Mouse (Mus musculus) layer of hippocampus, postnatal 36 days (tissue): ENCODE measurements around the gene Tstd2. TPM values are rescaled to one million over a fixed set of nuclear protein-coding genes. Genes with fewer than 3 reads are reported as not detected.

Experiments
- DNase-seq, 2 experiments: peaks; one replicate each; pipeline ENCODE4 v3.0.0; 2022
- total RNA-seq, 2 experiments: library from RNA; stranded (reverse); gene quantifications; 2 replicates each; pipeline ENCODE4 v1.2.3; 2021

The Tstd2 gene
- total RNA-seq, 2 experiments from 2014 or later = 17.8 to 19.4 TPM

DNA sequence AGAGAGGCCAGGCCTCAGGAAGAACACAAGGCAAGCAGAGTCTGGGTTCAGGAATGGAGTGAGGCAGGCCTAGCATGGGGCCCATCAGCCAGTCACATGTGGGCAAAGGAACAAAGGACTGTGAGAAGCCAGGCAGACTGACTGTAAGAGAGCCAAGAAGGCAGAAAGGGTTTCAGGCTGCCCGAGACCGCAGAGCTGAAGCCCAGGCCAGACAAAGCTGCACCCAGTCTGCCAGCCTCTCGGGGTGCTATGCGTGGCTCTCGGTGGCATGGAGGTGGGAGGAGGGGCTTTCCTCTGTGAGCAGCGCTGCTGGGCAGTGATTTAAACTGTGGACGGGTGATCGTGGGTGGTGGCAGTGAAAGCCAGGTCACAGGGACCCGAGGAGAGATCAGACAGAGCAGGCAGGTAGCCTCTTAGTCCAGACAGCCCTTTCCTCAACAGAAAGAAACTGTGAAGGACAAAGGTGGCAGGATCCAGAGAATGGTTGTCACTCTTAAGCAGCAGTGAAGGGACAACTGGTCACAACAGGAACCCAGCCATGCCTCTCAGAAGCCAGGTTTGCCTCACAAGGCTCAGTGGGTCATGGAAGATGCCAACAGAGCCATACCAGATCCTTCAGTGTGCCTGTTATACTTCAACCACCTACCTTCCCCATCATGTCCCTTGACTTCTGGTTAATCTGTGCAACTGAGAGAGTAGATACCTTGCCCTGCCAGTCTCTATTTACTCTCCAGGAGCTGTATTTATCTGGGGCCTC is 53.9 kb downstream of the Tstd2 start:
- no peak for DNase-seq

DNA sequence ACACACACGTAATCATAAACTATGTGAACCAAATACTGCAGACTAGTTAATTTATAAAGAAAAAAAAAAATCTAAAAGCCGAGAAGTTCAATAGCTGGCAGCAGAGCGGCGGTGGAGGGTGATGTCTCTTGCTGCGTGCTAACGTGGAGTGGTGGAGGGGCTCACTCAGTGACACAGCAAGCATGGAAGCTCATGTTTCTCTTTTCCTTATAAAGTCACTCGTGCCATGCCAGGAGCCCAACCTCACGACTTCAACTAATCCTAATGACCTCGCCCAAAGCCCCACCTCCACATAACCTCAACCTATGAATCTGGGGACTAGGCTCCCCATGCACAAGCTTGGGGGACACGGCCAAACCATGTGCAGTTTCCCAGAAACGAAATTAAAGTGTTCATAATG is 55.9 kb downstream of the Tstd2 start:
- DNase-seq = no peak

- no peak for DNase-seq
These were observed 58.2 kb downstream of the Tstd2 start for GRCm38 (mm10) chr4:46080261-46080660.

DNA sequence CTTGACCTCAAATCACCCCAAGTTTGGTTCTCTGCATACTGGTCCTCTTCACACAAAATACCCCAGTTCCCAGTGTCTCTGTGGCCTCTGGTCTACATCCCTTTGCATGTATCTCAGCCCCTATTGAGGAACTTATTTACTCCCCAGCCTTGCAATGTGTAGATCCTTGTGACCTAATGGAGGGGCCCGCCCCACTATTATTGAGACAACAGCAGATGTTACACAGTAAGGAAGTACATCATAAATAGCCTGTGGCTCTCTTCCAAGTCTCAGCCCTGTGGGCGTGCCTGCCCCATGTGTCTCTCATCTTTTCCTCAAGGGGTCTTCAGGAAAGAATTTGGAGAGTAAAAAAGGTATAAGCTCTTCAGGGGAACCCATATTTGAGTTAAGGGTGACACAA is 61.6 kb downstream of the Tstd2 start:
- no peak for DNase-seq

- DNase-seq = no peak
These were observed 62.8 kb downstream of the Tstd2 start for GRCm38 (mm10) chr4:46075664-46076063.

GRCm38 (mm10) chr4:46073736-46074135 is 64.8 kb downstream of the Tstd2 start:
- DNase-seq = no peak

DNA sequence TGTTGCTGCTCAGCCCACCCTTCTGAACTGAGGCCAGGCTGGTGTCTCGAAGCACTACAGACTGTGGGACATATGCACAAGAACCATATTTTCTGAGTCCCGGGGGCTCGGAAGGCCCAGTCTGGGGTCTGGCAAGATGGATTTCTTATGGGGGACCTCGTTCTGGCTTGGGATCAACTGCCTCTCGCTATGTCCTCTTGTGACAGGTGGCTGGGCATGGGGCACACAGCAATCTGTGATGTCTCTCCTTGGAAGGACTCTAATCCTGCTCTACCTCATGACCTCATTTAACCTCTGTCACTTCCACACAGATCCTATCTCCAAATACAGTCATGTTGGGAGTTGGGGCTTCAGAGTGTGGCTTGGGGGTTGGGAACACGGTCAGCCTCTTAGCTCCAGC is 65.9 kb downstream of the Tstd2 start:
- no peak for DNase-seq

DNA sequence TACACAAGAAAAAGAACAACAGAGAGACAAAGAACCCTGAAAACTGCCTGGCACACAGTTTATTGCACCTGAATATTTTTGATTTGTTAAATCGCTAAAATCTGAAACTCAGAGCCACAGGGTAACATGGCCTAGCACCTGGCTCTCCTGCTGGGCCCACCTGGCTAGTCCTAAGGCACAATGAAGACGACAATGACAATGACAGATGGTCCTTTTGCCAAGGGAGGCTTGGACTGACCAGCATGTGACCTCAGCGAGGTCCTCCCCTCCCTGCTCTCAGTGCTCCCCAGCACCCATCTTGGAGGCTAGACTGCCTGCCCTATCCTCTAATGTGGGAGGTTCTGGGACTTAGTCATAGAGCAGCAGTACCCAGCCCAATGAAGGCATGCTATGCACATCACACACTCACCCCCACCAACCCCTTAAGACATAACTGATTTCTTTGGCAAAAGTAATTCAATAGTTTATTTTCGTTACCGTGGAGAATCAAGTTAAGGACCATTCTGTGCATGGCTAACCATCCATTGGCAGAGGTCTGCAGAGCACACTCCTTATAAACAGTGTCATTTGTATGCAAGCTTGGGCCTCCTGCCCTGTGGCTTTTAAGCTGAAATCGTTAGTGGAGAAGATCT is 68.5 kb downstream of the Tstd2 start:
- no peak for DNase-seq

DNA sequence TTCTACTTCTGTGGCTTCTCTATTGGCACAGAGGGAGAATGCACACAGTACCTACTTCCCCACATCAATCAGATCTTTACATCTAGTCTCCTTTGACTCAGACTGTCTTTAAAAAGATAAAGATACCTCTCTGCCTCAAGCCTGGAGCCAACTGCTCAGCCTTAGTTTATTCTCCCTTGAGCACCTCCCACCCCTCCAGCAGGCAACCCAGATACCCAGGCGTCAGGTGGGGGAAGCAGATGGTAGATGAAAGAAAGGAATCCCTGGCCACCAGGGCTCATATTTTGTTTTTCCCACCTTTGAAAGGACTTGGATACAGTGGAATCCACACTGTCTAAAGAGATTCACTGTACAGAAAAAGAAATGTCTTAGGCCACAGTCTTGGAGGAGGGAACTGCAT is 69.9 kb downstream of the Tstd2 start:
- no peak for DNase-seq

DNA sequence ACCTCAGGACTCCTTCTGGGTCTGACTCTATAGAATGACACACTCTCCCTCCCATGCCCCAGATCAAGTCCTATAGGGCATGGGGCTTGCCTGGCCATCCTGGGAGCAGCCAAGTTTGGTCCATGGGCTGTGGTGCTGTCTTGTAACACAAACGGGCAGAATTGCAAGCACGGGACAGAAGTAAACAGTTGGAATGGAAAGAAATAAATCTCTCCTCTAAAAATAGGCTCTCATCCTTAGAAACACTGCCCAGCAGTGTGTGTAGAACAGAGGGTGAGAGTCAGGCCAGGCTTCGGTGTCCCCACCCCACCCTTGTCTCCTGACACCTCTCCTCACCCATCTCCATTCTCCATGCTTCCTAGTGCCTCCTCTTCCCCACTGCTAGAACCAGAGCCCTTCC is 70.4 kb downstream of the Tstd2 start:
- no peak for DNase-seq

GRCm38 (mm10) chr4:46065695-46066340 is 72.7 kb downstream of the Tstd2 start:
- DNase-seq = no peak

DNA sequence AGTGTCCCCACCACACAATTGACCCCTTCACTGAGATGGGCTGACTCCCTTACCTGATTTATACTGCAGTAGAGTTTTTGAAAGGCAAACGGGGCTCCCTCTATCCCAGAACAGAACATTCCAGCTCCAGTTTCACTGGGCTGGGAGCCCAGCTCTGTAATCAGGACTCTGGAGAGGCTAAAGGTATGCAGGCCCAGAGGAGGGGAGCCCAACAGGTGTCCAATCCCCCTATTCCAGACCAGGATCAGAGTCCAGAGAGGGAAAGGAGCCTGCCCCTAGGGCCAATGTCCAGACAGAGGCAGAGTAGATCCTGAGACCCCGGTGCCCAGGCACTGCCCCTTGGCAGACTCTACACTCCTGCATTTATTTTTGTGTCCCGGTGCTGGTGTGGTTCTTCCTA is 73.5 kb downstream of the Tstd2 start:
- DNase-seq = no peak

Other genes with a start within 250 kb of the Tstd2 start
- gene Ccdc180, start 248.4 kb downstream of the Tstd2 start, total RNA-seq = under 1 TPM; 0.10 to 0.25 TPM
- 10 to 100 TPM; 25.7 to 26.0 TPM for gene Tdrd7, start 173.4 kb downstream of the Tstd2 start, total RNA-seq
- 10 to 100 TPM; 20.4 to 21.4 TPM for gene Tmod1, start 99.8 kb downstream of the Tstd2 start, total RNA-seq
- gene Ncbp1, start 81 bp downstream of the Tstd2 start, total RNA-seq = 10 to 100 TPM; 56.7 to 61.8 TPM
- gene Xpa, start 57.6 kb upstream of the Tstd2 start, total RNA-seq = 10 to 100 TPM; 14.0 to 15.1 TPM
- gene Foxe1, start 204.9 kb upstream of the Tstd2 start, total RNA-seq = not detected